Mouse (Mus musculus) frontal cortex, postnatal 36 days (tissue): Measurements from ENCODE around the gene Exd1.
"Not testable (repeated sequence)": the region's sequence is repeated elsewhere in the genome, so short reads cannot be mapped to it uniquely, and the experiment has no call there.

Experiments
- DNase-seq, 2 experiments: peaks; one replicate each; pipeline ENCODE4 v3.0.0; 2022; ENCODE audit warnings: low spot score in 2 of 2

Exd1 gene

DNA sequence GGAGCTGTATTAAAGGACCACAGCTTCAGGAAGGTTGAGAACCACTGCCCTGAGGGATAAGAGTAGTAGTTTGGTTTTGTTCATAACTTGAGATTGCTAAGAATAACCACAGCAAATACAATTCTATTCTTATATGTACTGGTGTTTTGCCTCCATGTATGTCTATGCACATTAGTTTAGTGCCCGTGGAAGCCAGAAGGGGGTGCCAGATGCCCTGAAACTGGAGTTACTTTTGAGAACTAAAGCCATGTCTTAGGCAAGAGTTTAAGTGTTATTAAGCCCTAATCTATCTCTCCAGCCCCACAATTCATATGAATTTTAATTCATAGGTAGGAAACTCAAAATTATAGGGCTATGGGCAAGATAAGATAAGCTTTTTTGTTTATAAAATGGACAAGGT is 5.3 kb downstream of the Exd1 start:
- peak in 1 of 2 experiments; percentile 45 for DNase-seq

DNA sequence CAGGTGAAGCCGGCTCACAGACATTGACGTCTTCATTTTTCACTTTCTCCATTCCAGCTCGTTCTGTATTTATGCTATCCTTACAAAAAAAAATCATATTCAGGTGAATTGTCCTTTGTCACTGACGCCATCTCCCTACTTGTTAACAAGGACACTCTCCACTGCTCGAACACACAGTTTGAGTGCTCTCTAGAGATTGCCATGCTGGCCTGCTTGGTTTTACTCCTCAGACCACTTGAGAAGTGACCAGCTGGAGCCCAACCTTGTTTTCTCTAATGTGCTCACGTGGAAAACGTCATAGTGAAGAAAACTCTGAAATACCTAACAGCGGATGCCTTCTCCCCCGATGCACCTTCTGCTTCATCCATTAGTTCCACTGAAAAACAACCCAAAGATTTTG is 8.6 kb downstream of the Exd1 start:
- DNase-seq: no peak

DNA sequence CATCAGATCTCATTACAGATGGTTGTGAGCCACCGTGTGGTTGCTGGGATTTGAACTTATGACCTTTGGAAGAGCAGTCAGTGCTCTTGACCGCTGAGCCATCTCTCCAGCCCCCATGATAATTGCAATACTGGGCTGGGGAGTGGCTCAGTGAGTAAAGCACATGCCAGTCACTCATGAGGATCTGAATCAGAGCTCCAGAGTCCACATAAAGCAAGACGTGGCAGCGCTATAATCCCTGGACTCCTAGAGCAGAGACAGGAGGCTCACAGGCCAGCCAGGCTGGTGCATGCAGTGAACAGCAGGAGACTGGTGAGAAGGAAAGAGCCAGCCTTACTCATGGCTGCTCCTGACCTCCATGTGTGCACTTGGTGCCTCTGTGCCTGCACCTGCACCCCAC is 22.0 kb downstream of the Exd1 start:
- DNase-seq: no peak

GRCm38 (mm10) chr2:119523836-119524235 is 23.6 kb downstream of the Exd1 start:
- no peak for DNase-seq

- DNase-seq: peak; percentile 15 to 24
Observed at GRCm38 (mm10) chr2:119520550-119520949, 26.9 kb downstream of the Exd1 start.

- DNase-seq: no peak
Observed at GRCm38 (mm10) chr2:119516811-119517210, 30.6 kb downstream of the Exd1 start.

DNA sequence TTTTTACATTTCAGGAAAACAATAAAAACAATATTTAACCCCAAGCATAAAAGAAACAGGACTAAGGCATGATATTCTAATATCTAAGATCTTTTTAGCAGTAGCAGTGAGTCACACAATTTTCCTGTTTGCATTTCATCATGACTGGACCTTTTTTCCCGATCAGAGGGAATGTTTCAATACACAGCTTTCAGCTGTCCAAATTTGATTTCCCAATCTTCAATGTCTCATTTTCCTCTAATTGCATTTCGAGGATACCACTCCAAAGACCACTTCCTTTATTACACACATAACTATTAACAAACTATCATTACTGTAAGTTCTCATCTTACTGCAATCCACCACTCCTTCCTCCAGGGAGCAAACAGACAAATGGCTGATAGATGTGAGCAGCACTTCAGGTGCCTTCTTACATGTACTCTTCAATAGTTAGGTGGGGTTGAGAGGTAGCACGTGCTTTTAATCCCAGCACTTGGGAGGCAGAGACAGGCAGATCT is 33.4 kb downstream of the Exd1 start:
- DNase-seq: no peak

DNA sequence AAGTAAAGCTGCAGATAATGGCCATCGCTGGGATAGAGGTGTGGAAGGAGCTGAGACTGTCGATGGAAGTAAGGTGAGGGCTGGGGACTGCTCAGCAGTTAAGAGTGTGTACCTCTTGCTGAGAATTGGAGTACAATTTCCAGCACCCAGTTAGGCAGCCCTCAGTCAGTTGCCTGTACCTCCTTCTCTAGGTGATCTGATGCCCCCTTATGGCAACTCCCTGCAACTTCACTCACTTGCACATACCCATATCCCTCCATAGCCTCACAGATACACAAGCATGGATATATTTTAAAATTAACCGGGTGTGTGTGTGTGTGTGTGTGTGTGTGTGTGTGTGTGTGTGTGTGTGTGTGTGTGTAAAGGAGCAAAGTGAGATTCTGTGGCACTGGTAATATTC is 35.1 kb downstream of the Exd1 start:
- DNase-seq: no peak

DNA sequence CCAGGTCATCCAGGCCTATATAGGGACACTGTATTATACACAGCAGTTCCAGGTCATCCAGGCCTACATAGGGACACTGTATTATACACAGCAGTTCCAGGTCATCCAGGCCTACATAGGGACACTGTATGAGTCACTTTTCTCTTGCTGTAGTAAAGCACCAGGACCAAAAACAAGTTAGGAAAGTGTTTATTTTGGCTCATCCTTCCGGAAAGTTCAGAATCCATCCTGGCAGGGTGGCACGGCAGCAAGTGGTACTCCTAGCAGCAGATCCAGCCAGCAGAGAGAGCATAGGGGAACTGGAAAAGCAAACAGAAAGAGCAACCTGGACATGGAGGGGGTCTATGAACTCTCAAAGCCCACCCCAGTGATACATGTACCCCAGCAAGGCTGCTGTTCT is 36.6 kb downstream of the Exd1 start:
- DNase-seq: no peak

DNA sequence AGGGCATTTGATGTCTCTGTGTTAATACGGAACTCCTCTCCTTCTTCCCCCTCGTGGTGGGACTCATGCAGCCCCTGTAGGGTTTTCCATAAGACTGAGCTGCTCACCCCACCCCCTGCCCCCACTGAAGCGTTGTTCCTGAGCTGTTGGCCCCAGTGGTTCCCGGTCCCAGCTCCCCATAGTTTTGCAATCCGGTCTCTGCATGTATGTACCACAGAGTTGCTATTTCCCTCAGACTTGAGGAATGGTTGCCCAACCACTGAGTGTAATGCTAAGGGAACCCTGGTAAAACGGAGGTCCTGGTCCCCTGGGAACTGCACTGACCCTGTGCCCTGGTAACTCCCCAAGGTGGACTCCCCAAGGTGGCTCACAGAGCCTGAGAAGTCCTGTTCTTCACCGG is 38.9 kb downstream of the Exd1 start:
- not testable (repeated sequence) for DNase-seq

GRCm38 (mm10) chr2:119507108-119507507 is 40.3 kb downstream of the Exd1 start:
- no peak for DNase-seq

GRCm38 (mm10) chr2:119500965-119501652 is 46.3 kb downstream of the Exd1 start:
- DNase-seq: no peak

DNA sequence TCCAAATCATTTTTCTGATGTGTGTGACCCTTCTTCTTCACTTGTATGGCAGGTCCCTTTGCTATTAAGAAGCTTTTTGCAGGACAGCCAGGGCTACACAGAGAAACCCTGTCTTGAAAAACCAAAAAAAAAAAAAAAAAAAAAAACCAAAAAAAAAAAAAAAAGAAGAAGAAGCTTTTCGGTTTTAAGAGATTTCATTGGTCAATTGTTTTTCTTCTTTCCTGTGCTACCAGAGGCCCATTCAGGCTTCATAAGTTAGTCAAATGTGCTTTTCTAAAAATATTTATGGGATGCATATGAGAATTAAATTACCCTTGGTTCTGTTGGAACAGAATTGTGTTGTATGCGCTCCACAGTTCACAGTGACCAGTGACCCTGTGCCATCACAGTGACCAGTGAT is 48.6 kb downstream of the Exd1 start:
- DNase-seq: no peak

DNA sequence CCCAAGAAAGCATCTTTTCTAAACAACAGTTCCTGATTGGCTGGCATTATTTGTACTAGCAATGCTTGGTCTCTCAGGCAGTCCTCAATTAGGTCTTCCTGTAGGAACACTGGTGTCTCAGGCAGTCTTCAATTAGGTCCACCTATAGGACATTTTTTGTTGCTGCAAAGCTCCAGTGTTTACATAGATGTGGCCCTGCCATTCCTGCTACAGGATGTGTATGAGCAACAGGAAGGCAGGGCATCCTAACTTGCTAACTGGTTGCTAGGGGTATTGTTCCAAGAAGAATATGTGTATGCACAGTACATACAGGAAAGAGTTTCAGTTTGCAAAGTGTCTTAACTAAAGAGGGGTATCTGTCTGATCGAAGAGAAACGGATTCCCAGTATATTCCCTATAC is 51.3 kb downstream of the Exd1 start:
- no peak for DNase-seq

- DNase-seq: no peak
Observed at GRCm38 (mm10) chr2:119491953-119492352, 55.5 kb downstream of the Exd1 start.

DNA sequence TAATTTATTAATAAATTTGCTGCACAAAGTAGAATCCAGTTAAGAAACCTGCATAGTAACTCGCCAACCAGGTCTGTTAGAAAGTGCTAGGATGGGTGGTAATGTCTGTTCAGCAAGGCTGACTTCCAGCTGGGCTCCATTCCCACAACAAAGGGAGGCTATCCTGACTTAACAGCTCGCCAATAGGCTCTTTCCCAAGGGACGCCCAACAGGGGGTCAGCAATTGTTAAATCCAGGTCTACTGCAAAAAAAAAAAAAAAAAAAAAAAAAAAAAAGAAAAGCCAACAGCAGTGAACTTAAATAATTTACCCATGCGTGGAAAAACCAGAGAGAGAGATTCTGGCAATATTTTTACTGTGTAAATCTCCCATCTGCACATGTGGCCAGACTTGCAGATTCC is 60.9 kb downstream of the Exd1 start:
- no peak for DNase-seq

DNA sequence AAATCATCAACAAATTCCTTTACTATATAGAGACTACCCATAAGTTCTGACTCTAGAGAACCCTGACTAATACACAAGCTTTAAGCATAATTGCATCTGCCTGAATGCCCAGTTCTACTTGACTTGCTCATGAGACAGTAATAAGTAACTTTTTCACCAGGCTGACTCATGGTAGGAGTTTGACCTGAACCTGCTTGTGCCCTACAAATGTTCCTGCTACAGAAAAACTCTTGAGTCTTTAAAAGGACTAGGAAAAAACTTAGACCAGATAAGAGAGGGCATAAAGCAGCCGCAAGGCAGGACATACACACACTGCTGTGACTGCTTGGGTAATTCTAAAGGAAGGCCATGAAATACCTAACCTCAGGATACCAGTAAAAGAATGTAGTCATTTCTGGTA is 65.1 kb downstream of the Exd1 start:
- DNase-seq: no peak

GRCm38 (mm10) chr2:119478397-119478749 is 69.1 kb downstream of the Exd1 start:
- no peak for DNase-seq

DNA sequence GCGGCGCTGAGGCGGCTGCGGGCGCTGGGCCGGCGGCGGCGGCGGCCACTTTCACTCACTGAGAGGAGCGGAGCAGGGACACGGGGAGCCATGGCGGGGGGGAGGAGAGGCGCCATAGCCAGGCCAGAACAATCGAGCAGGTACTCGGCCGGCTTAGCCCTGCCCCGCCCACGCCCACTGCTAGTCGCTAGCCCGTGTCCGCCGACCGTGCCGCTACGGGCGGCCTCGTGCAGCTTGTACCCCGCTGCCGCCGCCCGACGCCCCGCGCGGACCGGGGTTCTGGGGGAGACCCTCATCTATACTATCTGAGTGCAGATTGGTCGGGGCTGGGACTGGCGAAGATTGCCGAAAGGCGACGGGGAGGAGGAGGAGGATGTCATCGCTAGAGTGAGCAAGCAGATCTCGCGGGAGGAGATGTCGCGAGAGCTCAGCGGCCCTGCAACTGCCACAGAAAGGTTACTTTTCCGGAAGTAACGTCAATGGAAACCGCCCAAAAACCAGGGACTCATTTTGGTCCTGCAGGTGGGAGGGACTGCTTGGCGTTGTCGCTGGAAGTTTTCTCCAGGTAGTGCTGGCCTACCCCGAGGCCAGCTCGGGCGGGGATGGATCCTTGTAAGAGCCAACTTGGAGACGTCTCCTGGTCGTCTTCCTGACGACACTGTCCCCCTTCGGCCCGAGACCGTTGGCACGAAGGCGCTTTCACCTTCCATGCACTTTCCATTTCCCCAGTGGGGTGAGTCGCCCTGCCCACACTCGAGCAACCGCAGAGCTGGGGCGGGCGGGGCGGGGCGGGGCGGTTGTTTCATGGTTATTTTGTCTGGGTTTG is 69.6 kb downstream of the Exd1 start, which contains the start of gene Ino80:
Ino80 (minus strand) TSS at position 117 of the 826 bp plus-strand sequence.
- DNase-seq: peak; percentile 98 to 99

- peak; percentile 63 to 70 for DNase-seq
Observed at GRCm38 (mm10) chr2:119476621-119477391, 70.6 kb downstream of the Exd1 start.

GRCm38 (mm10) chr2:119476166-119476565 is 71.3 kb downstream of the Exd1 start:
- DNase-seq: no peak
